Mouse (Mus musculus) erythroblast, adult 5-6 weeks (primary cell): ENCODE results near the gene Ehbp1. TPM values are rescaled to one million over a fixed set of nuclear protein-coding genes. Genes with fewer than 3 reads are reported as not detected.

Experiments used
- ATAC-seq: replicated peaks from 2 replicates; pipeline ENCODE4 v1.8.0; 2016; ENCODE audit warnings: moderate number of reproducible peaks, mild to moderate bottlenecking, moderate TSS enrichment, inconsistent platforms; ENCODE audit not compliant: poor library complexity, low FRiP score, severe bottlenecking
- total RNA-seq, 2 experiments: library from RNA; stranded (forward) in 1 of 2; stranded (reverse) in 1 of 2; fragments of 150-400 nt in 1 of 2; fragments of 200-764, 138-1000 nt in 1 of 2; gene quantifications; 2 replicates each; pipeline versions ENCODE4 v1.2.3 to v1.2.4; 2015 to 2017; ENCODE audit warnings: low replicate concordance in 2 of 2

Ehbp1 gene
- total RNA-seq, 2 experiments from 2014 or later, result 1.4 TPM; not detected in 1

- peak; percentile 35; the same call in 1 of the 2 replicates for ATAC-seq
Measured at GRCm38 (mm10) chr11:22287513-22287900, 54.6 kb downstream of the Ehbp1 start.

GRCm38 (mm10) chr11:22286885-22287512, 55.1 kb downstream of the Ehbp1 start:
- peak; percentile 100 for ATAC-seq

GRCm38 (mm10) chr11:22286371-22286872, 55.7 kb downstream of the Ehbp1 start:
- ATAC-seq, result no peak

GRCm38 (mm10) chr11:22276656-22277055, 65.4 kb downstream of the Ehbp1 start:
- ATAC-seq, result no peak

- no peak for ATAC-seq
Measured at GRCm38 (mm10) chr11:22274144-22274543, 67.9 kb downstream of the Ehbp1 start.

GRCm38 (mm10) chr11:22273378-22273777, 68.7 kb downstream of the Ehbp1 start:
- ATAC-seq, result no peak

GRCm38 (mm10) chr11:22271889-22272288, 70.2 kb downstream of the Ehbp1 start:
- ATAC-seq, result no peak

GRCm38 (mm10) chr11:22269643-22270042, 72.4 kb downstream of the Ehbp1 start:
- ATAC-seq, result no peak

GRCm38 (mm10) chr11:22269173-22269572, 72.9 kb downstream of the Ehbp1 start:
- no peak for ATAC-seq

GRCm38 (mm10) chr11:22267014-22267413, 75.1 kb downstream of the Ehbp1 start:
- no peak for ATAC-seq

GRCm38 (mm10) chr11:22255418-22255817, 86.7 kb downstream of the Ehbp1 start:
- no peak for ATAC-seq

GRCm38 (mm10) chr11:22249363-22249762, 92.7 kb downstream of the Ehbp1 start:
- no peak for ATAC-seq

GRCm38 (mm10) chr11:22247736-22248135, 94.4 kb downstream of the Ehbp1 start:
- no peak for ATAC-seq

GRCm38 (mm10) chr11:22247069-22247468, 95.0 kb downstream of the Ehbp1 start:
- no peak for ATAC-seq

GRCm38 (mm10) chr11:22235558-22235957, 106.5 kb downstream of the Ehbp1 start:
- ATAC-seq, result no peak

- no peak for ATAC-seq
Measured at GRCm38 (mm10) chr11:22234739-22235138, 107.4 kb downstream of the Ehbp1 start.

GRCm38 (mm10) chr11:22230906-22231305, 111.2 kb downstream of the Ehbp1 start:
- ATAC-seq, result no peak

- no peak for ATAC-seq
Measured at GRCm38 (mm10) chr11:22225619-22226018, 116.5 kb downstream of the Ehbp1 start.

GRCm38 (mm10) chr11:22218222-22218621, 123.9 kb downstream of the Ehbp1 start:
- ATAC-seq, result no peak

GRCm38 (mm10) chr11:22216941-22217340, 125.2 kb downstream of the Ehbp1 start:
- ATAC-seq, result no peak

GRCm38 (mm10) chr11:22206611-22207010, 135.5 kb downstream of the Ehbp1 start:
- ATAC-seq, result no peak

GRCm38 (mm10) chr11:22206191-22206590, 135.9 kb downstream of the Ehbp1 start:
- ATAC-seq, result no peak
